Mouse (Mus musculus): ENCODE results near the gene Xaf1. TPM values are rescaled to one million over a fixed set of nuclear protein-coding genes. Genes with fewer than 3 reads are reported as not detected.

The Xaf1 gene
- polyA plus RNA-seq, 1 experiment from 2014 or later = 28.3 TPM

- H3K4me1 ChIP-seq (replicated peaks; ENCODE audit: insufficient read depth, low read length) = no peaks in the 10 kb centered on the region
- TF ChIP-seq CTCF (IDR thresholded peaks at IDR 0.05; ENCODE audit: low read depth) = no peak
- DNase-seq (ENCODE audit: low spot score) (no peak), ATAC-seq (replicated peaks; ENCODE audit: low FRiP score, low read depth) (no peak)
- WGBS = 78% methylated on average over 6 of the region's 6 CpGs
- no peaks in the 10 kb centered on the region for H3K36me3 ChIP-seq (ENCODE audit: insufficient read depth, low read length)
- no peaks in the 10 kb centered on the region for H3K9me3 ChIP-seq (replicated peaks; ENCODE audit: low read length)
- H3K27me3 ChIP-seq (ENCODE audit: insufficient read depth, low read length) = no peaks in the 10 kb centered on the region
- no peak overlapping the region for H3K27ac ChIP-seq
- no peak overlapping the region for H3K4me3 ChIP-seq (replicated peaks; ENCODE audit: low read depth, low read length)
- no peak overlapping the region for H3K4me2 ChIP-seq (ENCODE audit: low read length)
- H3K9ac ChIP-seq (ENCODE audit: low read depth, low read length) = no peak overlapping the region
These were observed 15.4 kb upstream of the Xaf1 start for GRCm38 (mm10) chr11:72285971-72286480.

GRCm38 (mm10) chr11:72286651-72287050 lies 14.8 kb upstream of the Xaf1 start:
- Histone ChIP-seq H3K27me3 (ENCODE audit: insufficient read depth, low read length) (no peaks in the 10 kb centered on the region), H3K9ac (ENCODE audit: low read depth, low read length) (no peak overlapping the region), H3K4me3 (replicated peaks; ENCODE audit: low read depth, low read length) (no peak overlapping the region), H3K4me1 (replicated peaks; ENCODE audit: insufficient read depth, low read length) (no peaks in the 10 kb centered on the region), H3K9me3 (replicated peaks; ENCODE audit: low read length) (no peaks in the 10 kb centered on the region), H3K4me2 (ENCODE audit: low read length) (no peak overlapping the region), H3K27ac (no peak overlapping the region), H3K36me3 (ENCODE audit: insufficient read depth, low read length) (no peaks in the 10 kb centered on the region)
- DNase-seq (ENCODE audit: low spot score) = no peak
- TF ChIP-seq CTCF (IDR thresholded peaks at IDR 0.05; ENCODE audit: low read depth) = no peak
- 76% methylated on average over 3 of the region's 3 CpGs for WGBS
- no peak for ATAC-seq (replicated peaks; ENCODE audit: low FRiP score, low read depth)

- no peak for ATAC-seq (replicated peaks; ENCODE audit: low FRiP score, low read depth)
- Histone ChIP-seq H3K27ac (no peak overlapping the region), H3K9ac (ENCODE audit: low read depth, low read length) (no peak overlapping the region), H3K36me3 (ENCODE audit: insufficient read depth, low read length) (no peaks in the 10 kb centered on the region), H3K9me3 (replicated peaks; ENCODE audit: low read length) (no peaks in the 10 kb centered on the region), H3K4me1 (replicated peaks; ENCODE audit: insufficient read depth, low read length) (no peaks in the 10 kb centered on the region), H3K4me2 (ENCODE audit: low read length) (no peak overlapping the region), H3K27me3 (ENCODE audit: insufficient read depth, low read length) (no peaks in the 10 kb centered on the region), H3K4me3 (replicated peaks; ENCODE audit: low read depth, low read length) (no peak overlapping the region)
- no peak for DNase-seq (ENCODE audit: low spot score)
- WGBS = 85% methylated on average over 2 of the region's 2 CpGs
- TF ChIP-seq CTCF (IDR thresholded peaks at IDR 0.05; ENCODE audit: low read depth) = no peak
These were observed 14.3 kb upstream of the Xaf1 start for GRCm38 (mm10) chr11:72287126-72287525.

GRCm38 (mm10) chr11:72287543-72287942 lies 13.9 kb upstream of the Xaf1 start:
- no peak for DNase-seq (ENCODE audit: low spot score)
- Histone ChIP-seq H3K27ac (no peak overlapping the region), H3K9ac (ENCODE audit: low read depth, low read length) (no peak overlapping the region), H3K4me2 (ENCODE audit: low read length) (no peak overlapping the region), H3K4me3 (replicated peaks; ENCODE audit: low read depth, low read length) (no peak overlapping the region), H3K9me3 (replicated peaks; ENCODE audit: low read length) (no peaks in the 10 kb centered on the region), H3K36me3 (ENCODE audit: insufficient read depth, low read length) (no peaks in the 10 kb centered on the region), H3K27me3 (ENCODE audit: insufficient read depth, low read length) (no peaks in the 10 kb centered on the region), H3K4me1 (replicated peaks; ENCODE audit: insufficient read depth, low read length) (no peaks in the 10 kb centered on the region)
- no peak for ATAC-seq (replicated peaks; ENCODE audit: low FRiP score, low read depth)
- 82% methylated on average over 3 of the region's 3 CpGs for WGBS
- TF ChIP-seq CTCF (IDR thresholded peaks at IDR 0.05; ENCODE audit: low read depth) = no peak

GRCm38 (mm10) chr11:72293116-72293515 lies 8.3 kb upstream of the Xaf1 start:
- H3K27ac ChIP-seq = no peak overlapping the region
- H3K9me3 ChIP-seq (replicated peaks; ENCODE audit: low read length) = no peaks in the 10 kb centered on the region
- DNase-seq (ENCODE audit: low spot score) (no peak), ATAC-seq (replicated peaks; ENCODE audit: low FRiP score, low read depth) (no peak)
- H3K4me3 ChIP-seq (replicated peaks; ENCODE audit: low read depth, low read length) = no peak overlapping the region
- no peak overlapping the region for H3K4me2 ChIP-seq (ENCODE audit: low read length)
- no peaks in the 10 kb centered on the region for H3K27me3 ChIP-seq (ENCODE audit: insufficient read depth, low read length)
- no peak for TF ChIP-seq CTCF (IDR thresholded peaks at IDR 0.05; ENCODE audit: low read depth)
- 80% methylated on average over 2 of the region's 2 CpGs for WGBS
- no peaks in the 10 kb centered on the region for H3K36me3 ChIP-seq (ENCODE audit: insufficient read depth, low read length)
- H3K4me1 ChIP-seq (replicated peaks; ENCODE audit: insufficient read depth, low read length) = no peaks in the 10 kb centered on the region
- H3K9ac ChIP-seq (ENCODE audit: low read depth, low read length) = no peak overlapping the region

GRCm38 (mm10) chr11:72302230-72302629 lies 801 bp downstream of the Xaf1 start:
- H3K4me2 ChIP-seq (ENCODE audit: low read length) = peak overlapping the region; percentile 53
- no peak for ATAC-seq (replicated peaks; ENCODE audit: low FRiP score, low read depth)
- peak overlapping the region; percentile 65 for H3K27ac ChIP-seq
- H3K4me1 ChIP-seq (replicated peaks; ENCODE audit: insufficient read depth, low read length) = peaks cover 11% of the 10 kb centered on the region; the same call in 1 of the 2 replicates
- DNase-seq (ENCODE audit: low spot score) = no peak
- H3K9ac ChIP-seq (ENCODE audit: low read depth, low read length) = peak overlapping the region; percentile 49; the same call in 1 of the 2 replicates
- no peak for TF ChIP-seq CTCF (IDR thresholded peaks at IDR 0.05; ENCODE audit: low read depth)
- 81% methylated on average over 7 of the region's 7 CpGs for WGBS
- no peaks in the 10 kb centered on the region for H3K27me3 ChIP-seq (ENCODE audit: insufficient read depth, low read length)
- no peaks in the 10 kb centered on the region for H3K36me3 ChIP-seq (ENCODE audit: insufficient read depth, low read length)
- H3K4me3 ChIP-seq (replicated peaks; ENCODE audit: low read depth, low read length) = peak overlapping the region; percentile 36
- H3K9me3 ChIP-seq (replicated peaks; ENCODE audit: low read length) = no peaks in the 10 kb centered on the region

GRCm38 (mm10) chr11:72307461-72307860 lies 6.0 kb downstream of the Xaf1 start:
- DNase-seq (ENCODE audit: low spot score) = no peak
- no peak for TF ChIP-seq CTCF (IDR thresholded peaks at IDR 0.05; ENCODE audit: low read depth)
- WGBS = 76% methylated on average over 5 of the region's 5 CpGs
- no peak for ATAC-seq (replicated peaks; ENCODE audit: low FRiP score, low read depth)
- Histone ChIP-seq H3K27ac (no peak overlapping the region), H3K4me2 (ENCODE audit: low read length) (no peak overlapping the region), H3K27me3 (ENCODE audit: insufficient read depth, low read length) (no peaks in the 10 kb centered on the region), H3K4me3 (replicated peaks; ENCODE audit: low read depth, low read length) (no peak overlapping the region), H3K4me1 (replicated peaks; ENCODE audit: insufficient read depth, low read length) (no peaks in the 10 kb centered on the region), H3K36me3 (ENCODE audit: insufficient read depth, low read length) (no peaks in the 10 kb centered on the region), H3K9me3 (replicated peaks; ENCODE audit: low read length) (no peaks in the 10 kb centered on the region), H3K9ac (ENCODE audit: low read depth, low read length) (no peak overlapping the region)

Measured in kidney, postnatal 0 days (tissue).